Mouse (Mus musculus): ENCODE data around the gene Hoxc6.
A peak's percentile ranks its signal among the peaks of the same experiment; 100 is the strongest.

The Hoxc6 gene

GRCm38 (mm10) chr15:103013238-103013984, 15.4 kb downstream of the Hoxc6 start:
- peak in 1 of 2 experiments; percentile 42 for DNase-seq (ENCODE audit: low spot score in 2 of 2)

GRCm38 (mm10) chr15:103014166-103015008, 16.3 kb downstream of the Hoxc6 start:
- DNase-seq (ENCODE audit: low spot score in 2 of 2): no peak

GRCm38 (mm10) chr15:103015009-103015399, 16.9 kb downstream of the Hoxc6 start:
- DNase-seq (ENCODE audit: low spot score in 2 of 2): no peak

- no peak for DNase-seq (ENCODE audit: low spot score in 2 of 2)
Observed at GRCm38 (mm10) chr15:103015406-103016166, 17.5 kb downstream of the Hoxc6 start.

GRCm38 (mm10) chr15:103018636-103019035, 20.6 kb downstream of the Hoxc6 start, which contains the start of gene Hoxc4:
TSS of gene Hoxc4 (plus strand) at chr15:103018934.
- no peak for DNase-seq (ENCODE audit: low spot score in 2 of 2)

- DNase-seq (ENCODE audit: low spot score in 2 of 2): no peak
Observed at GRCm38 (mm10) chr15:103020899-103021418, 22.9 kb downstream of the Hoxc6 start.

- DNase-seq (ENCODE audit: low spot score in 2 of 2): no peak
Observed at GRCm38 (mm10) chr15:103021544-103021943, 23.5 kb downstream of the Hoxc6 start.

GRCm38 (mm10) chr15:103024131-103024530, 26.1 kb downstream of the Hoxc6 start:
- no peak for DNase-seq (ENCODE audit: low spot score in 2 of 2)

- DNase-seq (ENCODE audit: low spot score in 2 of 2): no peak
Observed at GRCm38 (mm10) chr15:103027266-103028235, 29.5 kb downstream of the Hoxc6 start.

- DNase-seq (ENCODE audit: low spot score in 2 of 2): no peak
Observed at GRCm38 (mm10) chr15:103028916-103029512, 31.0 kb downstream of the Hoxc6 start.

- no peak for DNase-seq (ENCODE audit: low spot score in 2 of 2)
Observed at GRCm38 (mm10) chr15:103030142-103030541, 32.1 kb downstream of the Hoxc6 start.

- no peak for DNase-seq (ENCODE audit: low spot score in 2 of 2)
Observed at GRCm38 (mm10) chr15:103032167-103032566, 34.1 kb downstream of the Hoxc6 start.

GRCm38 (mm10) chr15:103032646-103033575, 34.9 kb downstream of the Hoxc6 start:
- no peak for DNase-seq (ENCODE audit: low spot score in 2 of 2)

- DNase-seq (ENCODE audit: low spot score in 2 of 2): no peak
Observed at GRCm38 (mm10) chr15:103034043-103034806, 36.2 kb downstream of the Hoxc6 start.

- DNase-seq (ENCODE audit: low spot score in 2 of 2): no peak
Observed at GRCm38 (mm10) chr15:103034807-103035547, 36.9 kb downstream of the Hoxc6 start.

- DNase-seq (ENCODE audit: low spot score in 2 of 2): no peak
Observed at GRCm38 (mm10) chr15:103035548-103035881, 37.5 kb downstream of the Hoxc6 start.

- DNase-seq (ENCODE audit: low spot score in 2 of 2): no peak
Observed at GRCm38 (mm10) chr15:103037579-103037978, 39.5 kb downstream of the Hoxc6 start.
